Mouse (Mus musculus) left cerebral cortex, postnatal 36 days (tissue): ENCODE results near the gene Mtfp1. TPM values are rescaled to one million over a fixed set of nuclear protein-coding genes. Genes with fewer than 3 reads are reported as not detected.
A peak's percentile ranks its signal among the peaks of the same experiment; 100 is the strongest.

Experiments
- DNase-seq, 2 experiments: peaks; one replicate each; pipeline ENCODE4 v3.0.0; 2021 to 2022; ENCODE audit warnings: low spot score in 2 of 2, mixed read lengths in 1 of 2
- intact Hi-C: fragments of 180-260 bp; cut with DNase I; formaldehyde crosslinking; loops from one replicate; pipeline ENCODE4 v1.15.1; 2025
- total RNA-seq, 2 experiments: library from RNA; stranded (reverse); gene quantifications; 2 replicates each; pipeline ENCODE4 v1.2.3; 2021

Mtfp1 gene
- total RNA-seq, 2 experiments from 2014 or later = 90.9 to 94.5 TPM

DNA sequence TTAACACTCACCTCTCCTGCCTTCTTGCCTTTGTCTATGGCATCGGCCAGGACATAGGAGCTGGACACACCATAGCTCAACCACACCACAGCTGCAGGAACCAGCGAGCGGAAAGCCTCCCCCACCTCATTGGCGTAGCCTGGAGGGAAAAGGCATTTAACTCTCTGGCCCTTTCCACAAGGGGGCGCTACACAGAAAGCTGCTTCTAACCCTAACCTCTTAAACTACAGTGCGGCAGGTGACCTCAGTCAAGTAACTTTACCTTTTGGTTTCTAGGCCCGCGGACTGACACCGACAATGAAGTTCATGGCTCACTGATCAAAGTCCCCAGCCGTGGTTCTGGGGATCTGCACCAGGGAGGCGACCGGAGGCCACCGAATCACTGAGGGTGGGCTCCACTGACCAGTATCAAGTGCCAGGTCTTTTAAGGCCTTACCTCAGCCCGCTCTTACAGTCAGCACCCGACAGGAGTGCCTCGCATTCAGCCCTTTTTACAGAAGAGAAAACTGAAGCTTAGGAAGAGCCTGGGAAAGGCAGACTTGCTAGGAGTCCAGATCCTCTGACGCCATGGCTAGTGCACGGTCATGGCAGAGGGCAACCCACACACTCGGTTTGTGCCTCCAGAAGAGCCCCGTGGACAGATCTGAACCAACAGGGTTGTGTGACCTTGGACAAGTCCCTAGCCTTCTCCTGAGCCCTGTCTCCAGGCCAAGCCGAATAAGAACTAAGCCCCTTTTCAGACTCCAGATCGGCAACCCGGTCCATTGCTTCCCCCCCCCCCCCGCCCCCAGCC, 671 bp downstream of the Mtfp1 start:
- DNase-seq = peak; percentile 75 to 84
- intact Hi-C loops = no loop called here

DNA sequence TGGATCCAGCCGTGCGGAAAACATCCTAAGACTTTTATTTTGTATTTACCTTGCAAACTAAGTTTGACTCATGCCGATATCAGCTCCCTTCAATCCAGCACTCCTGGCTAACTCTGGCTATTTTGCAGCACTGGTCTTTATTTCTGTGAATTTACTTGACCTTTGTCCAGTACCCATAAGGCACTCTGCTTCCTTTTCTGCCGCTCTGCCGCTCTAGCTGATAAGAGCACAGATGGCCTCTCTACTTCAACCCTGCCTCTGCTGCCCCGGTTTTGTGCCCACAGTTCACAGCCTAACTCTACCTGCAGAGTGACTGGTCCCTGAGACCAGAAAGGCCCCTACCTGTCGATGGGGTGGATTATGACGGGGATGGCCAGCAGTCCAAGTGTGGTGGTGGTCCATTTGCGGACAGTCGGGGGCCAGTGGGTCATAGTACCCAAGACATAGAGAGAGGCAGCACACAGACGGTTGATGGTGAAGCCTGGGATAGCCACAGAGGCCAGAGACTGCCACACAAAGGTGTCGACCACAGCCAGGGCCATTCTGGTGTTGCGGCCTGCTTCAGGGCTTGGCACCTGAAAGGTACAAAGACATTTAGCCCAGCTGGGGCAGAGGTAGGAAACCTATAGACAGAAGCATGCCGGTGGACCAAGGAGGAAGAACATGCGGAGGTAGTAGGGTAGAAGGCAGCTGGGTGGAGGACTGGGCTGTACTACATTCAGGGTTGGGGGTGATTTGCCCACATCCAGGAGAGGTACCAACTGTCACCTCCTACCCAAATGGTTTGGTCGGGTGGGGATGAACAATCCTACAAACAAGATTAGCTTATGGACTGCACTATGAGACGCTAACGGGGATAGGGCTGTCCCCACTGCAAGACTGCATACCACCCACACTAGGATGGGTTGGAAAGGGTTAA, 1.5 kb downstream of the Mtfp1 start:
- intact Hi-C loops = no loop called here
- no peak for DNase-seq

DNA sequence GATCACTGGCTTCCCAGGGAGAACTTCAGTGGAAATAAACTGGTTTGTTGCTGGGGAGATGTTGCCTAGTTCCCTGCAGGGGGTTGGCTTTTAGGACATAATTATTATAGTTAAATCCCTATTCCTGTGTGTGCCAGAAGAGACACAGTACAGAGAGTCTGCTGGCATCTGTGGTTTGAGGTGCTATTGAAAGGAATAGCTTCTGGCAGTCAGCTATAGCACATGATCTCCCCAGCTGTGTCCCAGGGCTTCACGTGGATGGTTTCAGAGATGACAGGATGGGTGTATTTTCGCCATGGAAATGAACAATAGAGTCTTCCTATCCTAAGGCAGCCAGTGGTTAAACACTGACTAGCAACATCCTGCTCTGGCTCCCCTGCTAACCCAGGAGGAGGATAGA, 8.0 kb downstream of the Mtfp1 start:
- no peak for DNase-seq
- intact Hi-C loops = loop anchor here (5.0 kb wide), 1 partner anchor 35 kb away; the partner anchor contains the start of gene Sec14l2

DNA sequence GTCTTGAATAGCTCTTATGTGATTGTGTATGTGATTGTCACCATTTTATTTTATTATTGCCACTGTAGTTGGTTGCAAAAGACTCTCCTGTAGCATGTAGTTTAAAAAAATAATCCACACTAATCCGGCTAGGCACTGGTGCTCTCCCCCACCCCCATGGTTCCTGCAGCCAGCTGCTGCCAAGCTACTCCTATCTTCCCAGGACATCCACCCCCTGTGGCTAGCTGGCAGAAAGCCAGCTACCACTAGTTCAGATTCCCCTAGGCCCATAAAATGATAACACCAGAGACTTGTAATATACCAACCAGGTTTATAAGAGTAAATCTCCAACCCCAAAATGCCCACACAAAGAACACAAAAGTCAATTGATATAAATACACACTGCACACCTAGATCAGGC, 9.0 kb downstream of the Mtfp1 start:
- intact Hi-C loops = loop anchor here (5.0 kb wide), 1 partner anchor 36 kb away; the partner anchor contains the start of gene Sec14l2
- DNase-seq = no peak

DNA sequence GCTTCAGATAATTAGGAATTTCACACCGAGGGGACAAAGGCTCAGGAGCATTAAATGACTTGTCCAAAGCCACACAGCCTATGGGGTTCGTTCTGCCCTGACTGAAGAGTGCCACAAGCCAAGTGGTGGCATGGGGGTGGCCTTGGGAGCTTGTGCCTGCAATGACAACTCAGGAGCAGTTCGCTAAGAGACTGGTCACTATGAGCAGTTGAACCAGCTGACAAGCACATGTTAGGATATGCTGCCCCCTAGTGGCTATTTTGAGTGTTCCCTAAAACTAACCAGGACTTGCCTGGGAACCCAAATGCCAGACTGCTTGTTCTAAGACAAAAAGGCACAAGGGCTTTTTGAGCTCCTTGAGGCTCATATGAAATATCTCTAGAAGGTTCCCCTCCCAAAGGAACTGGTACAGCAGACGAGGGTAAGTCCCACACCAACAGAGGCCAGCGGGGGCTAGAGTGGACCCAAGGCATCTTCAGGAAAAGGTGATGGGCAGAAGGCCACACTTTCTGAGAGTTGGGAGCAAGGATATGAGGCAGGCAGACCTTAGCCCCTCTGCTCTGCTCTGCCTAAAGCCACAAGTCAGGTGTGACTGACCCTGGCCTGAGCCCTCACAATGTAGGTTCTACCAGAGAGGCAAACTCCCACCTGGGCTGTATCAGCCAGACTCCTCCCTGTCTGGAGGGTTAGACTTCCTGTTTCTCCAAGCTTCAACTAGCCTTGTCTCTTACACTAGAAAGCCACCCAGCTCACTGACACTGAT, 11.7 kb downstream of the Mtfp1 start:
- DNase-seq = peak in 1 of 2 experiments; percentile 56
- intact Hi-C loops = loop anchor here (1.0 to 2.0 kb wide), 2 partner anchors 30 to 83 kb away; no protein-coding TSS in a partner anchor

DNA sequence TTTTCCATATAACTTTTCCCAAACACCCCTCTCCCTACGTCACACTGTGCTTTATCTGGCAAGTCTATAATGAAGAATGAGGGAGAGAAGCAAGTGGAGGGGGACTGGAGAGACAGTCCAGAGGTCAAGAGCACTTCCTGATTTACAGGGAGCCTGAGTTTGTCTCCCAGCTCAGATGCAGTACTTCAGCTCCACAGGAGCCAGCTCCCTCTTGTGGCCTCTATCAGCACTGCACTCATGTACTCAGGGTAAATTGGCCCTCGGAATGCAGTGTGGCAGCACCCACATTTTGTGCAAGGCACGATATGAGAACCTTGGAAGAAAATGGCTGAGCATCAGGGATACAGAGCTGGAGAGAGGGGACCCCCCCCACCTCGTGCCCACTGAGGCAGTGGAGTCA, 15.0 kb downstream of the Mtfp1 start:
- DNase-seq = peak in 1 of 2 experiments; percentile 54
- intact Hi-C loops = no loop called here

DNA sequence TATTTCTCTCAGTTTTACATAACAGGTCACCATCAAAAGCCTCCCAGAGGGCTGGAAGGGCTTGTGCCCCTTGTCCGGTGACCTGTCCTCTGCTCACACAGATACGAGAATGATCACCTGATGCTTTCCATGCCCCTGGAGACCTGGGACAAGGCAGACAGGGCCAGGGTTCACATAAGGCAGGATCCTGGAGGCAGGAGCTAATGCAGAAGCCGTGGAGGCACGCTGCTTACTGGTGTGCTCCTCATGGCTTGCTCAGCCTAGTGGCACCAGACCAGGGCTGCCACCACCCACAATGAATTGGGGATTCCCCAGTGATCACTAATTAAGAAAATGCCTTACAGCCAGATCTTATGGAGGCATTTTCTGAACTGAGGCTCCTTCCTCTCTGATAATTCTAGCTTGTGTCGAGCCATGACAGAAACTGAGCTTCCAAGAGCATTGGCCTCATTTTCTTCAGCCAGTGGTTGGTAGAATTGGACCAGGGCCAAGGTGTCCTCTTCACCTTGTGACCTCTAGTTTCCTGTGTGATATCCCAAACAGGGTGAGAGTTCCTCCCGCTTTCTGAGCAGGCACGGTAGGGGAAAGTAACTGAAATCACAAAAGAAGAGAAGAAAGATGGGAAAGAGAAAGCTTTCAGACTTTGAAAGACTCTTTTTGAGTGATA, 16.8 kb downstream of the Mtfp1 start:
- intact Hi-C loops = no loop called here
- no peak for DNase-seq

DNA sequence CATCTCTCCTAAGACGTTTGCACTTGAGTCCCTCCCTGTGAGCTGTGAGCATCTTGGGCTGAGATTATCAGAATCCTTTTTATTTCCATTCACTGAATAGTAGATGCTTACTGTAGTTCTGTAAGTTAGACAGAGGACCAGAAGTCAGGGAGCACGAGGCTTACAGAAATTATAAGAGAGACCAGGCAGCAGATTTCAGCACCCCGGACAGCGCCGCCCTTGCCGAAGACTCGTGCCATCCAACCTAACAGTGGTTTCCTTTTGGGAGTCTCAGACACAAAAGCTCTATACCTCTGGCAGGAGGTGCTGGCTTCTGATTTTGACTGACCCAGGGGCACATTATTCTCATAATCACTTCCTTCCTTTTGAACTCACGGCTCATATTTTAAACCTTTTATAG, 18.6 kb downstream of the Mtfp1 start:
- DNase-seq = no peak
- intact Hi-C loops = no loop called here

DNA sequence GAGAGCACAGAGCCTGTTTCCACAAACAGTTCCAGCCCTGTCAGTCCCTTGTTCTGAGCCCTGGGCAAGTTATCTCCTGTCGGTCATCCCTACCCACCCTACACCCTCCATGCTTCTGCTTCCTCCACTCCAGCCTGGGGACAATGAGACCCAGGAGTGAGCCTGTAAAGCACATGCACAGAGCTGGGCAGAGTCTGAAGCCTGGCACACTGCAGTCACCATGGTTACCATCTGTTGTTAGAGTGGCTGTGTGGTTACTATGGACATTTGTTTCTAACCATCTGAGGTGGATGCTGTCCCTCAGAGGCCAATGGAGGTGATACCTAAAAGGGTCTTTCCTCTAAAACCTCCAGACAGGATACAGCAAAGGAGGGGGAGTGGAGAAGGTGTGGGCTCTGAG, 25.6 kb downstream of the Mtfp1 start:
- no peak for DNase-seq
- intact Hi-C loops = no loop called here

DNA sequence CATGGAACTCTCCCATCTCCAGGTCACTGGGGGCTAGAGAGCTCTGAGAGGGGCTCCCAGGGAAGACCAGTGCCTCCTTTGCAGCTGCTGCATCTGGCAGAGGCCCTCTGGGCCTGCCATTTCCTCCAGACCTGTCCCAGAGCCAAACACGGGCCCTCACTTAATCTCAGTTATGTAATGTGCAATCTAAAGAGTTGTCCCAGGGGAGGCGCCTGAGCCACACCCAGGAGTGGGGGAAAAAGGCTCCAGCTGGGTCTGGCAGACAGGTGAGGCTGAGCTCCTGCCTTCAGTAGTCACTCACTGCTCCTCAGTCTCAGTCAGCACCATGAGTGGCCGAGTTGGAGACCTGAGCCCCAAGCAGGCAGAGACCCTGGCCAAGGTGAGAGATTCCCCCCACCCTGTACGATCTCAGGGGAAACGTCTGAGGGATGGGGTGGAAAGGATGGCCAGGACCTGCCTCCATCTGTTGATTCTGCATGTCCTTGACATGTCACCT, 30.6 kb downstream of the Mtfp1 start, which contains the start of gene Sec14l3:
Gene Sec14l3, plus strand, starts transcription at position 215 of the 496 bp plus-strand sequence.
- intact Hi-C loops = no loop called here

DNA sequence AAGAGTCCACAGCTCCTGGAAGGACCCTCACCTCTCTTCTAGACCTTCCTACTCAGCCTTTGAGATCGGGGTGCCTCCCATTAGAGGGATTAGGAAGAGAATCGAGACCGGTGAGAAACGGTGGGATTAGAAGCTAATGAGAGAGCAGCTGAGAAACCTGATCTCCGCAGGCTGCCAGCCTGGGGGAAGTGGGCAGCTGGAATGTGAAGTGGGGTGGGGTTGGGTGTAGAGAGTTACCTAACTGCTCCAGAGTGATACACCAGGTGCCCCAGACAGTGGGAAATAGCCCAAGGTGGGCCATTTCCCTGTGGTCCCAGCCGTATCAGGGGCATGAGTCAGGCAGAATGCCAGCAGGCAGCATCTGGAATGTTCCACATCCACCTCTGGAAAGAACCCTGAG, 32.3 kb downstream of the Mtfp1 start:
- no peak for DNase-seq
- intact Hi-C loops = no loop called here

More for the DNA sequence above, 30.6 kb downstream of the Mtfp1 start, which contains the start of gene Sec14l3:
- DNase-seq = no peak

DNA sequence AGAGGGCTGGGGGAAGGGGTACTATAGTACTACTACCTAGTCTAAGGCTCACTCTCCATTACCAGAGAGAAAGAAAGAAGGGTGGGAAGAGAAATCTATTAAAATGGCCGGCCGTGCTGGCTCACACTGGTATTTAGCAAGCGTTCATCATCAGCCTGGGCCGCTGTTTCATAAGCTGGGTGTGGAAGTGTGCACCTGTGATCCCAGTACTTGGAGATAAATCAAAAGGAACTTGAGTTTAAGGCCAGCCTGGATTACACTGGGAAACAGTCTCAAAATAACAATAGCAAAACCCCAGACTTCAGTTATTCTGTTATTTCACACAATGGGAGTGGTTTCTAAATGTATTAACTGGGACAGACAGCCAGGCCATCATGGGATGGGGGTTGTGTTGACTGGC, 32.7 kb downstream of the Mtfp1 start:
- DNase-seq = no peak
- intact Hi-C loops = no loop called here

DNA sequence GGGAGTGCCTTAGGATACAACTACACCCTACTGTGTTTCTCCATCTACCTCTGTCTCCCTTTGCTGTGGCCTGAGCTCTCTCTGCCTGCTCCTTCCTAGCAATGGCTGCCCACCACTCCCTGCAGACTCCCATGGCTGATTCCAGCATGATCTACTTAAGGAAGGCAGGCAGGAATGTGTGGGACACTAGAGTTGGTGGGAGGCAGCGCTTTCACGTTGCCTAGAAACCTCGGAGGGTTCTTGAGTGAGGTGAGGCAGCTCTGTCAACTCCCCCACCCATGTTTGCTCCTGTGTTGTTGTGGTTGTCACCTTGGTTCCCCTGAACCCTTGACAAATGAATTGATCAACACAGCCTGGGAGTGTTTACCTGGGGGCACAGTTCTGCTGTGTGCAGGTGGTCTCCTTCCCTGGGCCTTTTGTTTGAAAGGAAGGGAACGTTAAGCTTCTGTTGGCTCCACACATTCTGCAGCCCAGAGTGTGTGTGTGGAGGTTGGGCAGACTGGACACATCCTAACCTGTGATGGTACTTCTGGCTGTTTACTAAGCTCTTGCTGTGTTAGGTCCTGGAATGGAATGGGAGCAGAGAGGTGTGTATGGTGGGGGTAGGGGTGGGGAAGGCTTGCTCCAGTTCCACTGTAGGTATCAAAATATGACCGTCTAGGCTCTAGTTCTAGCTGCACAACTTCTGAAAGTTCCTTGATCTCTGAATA, 34.2 kb downstream of the Mtfp1 start:
- DNase-seq = peak in 1 of 2 experiments; percentile 11
- intact Hi-C loops = no loop called here

DNA sequence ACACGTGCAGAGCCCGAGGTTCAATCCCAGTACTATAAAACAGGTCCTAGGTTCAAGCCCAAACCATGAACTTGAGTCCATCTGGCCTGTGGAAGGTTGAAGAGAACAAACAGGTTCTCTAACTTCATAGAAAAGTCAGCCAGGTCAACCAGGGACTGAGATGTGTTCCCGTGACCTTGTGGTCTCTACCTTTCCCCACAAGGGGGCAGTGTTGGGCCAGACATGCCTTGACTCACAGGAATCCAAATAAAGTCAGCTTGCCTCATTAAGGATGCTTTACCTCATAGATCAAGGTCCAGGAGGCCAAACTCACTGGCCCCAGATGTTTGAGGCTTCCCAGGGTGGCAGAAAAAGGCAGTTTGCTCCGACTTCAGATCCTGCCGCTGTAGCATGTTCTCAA, 41.7 kb downstream of the Mtfp1 start:
- peak; percentile 42 to 66 for DNase-seq
- intact Hi-C loops = loop anchor here (1.0 to 5.0 kb wide), 2 partner anchors 30 to 69 kb away; partner anchors contain the start of gene Sec14l2

DNA sequence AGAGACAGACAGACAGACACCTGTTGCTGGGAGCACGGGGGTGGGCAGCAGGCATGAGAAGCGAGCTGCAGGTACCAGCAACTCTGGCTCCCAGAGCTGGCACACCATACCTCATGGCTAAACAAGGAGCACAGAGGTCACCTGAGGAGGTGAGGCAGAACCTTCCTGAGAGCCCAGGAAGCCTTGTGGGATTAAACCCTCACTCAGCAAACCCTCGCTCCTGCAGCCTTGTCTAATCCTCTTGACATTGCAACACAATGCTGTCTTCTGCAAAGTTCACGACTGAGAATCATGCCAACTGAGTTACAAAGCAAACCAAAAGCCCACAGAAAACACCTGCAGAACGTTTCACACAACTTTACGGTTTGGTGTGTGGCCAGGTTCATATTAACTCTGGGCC, 46.8 kb downstream of the Mtfp1 start:
- intact Hi-C loops = no loop called here
- no peak for DNase-seq

DNA sequence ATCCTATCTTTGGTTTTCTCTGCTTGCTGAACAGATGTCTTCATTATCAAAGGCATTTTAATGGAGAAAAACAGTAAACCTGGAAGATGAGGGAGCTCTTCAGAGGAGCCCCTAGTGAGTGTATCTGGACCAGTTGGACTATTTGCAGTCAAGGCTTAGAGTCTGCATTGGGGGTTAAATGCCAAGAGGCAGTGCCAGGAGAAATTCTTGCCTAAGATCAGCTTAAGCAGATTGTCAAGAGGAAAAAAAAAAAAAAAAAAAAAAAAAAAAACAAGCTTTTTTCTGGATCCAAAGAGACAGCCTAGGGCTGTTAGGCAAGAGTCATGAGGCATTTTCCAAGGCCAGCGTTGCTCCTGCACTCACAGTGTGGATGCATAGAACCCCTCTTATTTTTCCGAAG, 47.5 kb downstream of the Mtfp1 start:
- no peak for DNase-seq
- intact Hi-C loops = no loop called here

DNA sequence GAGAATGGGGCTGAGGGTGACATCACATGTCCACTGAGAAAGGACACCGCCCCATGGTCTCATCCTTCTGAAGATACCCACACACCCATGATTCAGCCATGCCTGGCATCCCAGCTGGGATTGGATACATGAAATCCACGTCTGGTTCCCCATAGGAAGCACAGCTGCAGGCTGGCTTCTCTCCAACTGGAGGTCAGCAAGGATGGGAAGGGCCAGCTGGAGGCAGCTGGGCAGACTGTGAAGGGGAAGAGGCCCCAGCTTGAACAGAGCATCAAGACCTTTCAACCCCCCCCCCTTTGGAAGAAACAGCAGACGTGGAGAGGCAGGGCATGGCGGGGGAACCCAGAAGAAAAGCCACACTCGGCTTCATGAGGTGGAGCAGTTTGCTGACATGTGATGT, 48.7 kb downstream of the Mtfp1 start:
- intact Hi-C loops = no loop called here
- DNase-seq = no peak

DNA sequence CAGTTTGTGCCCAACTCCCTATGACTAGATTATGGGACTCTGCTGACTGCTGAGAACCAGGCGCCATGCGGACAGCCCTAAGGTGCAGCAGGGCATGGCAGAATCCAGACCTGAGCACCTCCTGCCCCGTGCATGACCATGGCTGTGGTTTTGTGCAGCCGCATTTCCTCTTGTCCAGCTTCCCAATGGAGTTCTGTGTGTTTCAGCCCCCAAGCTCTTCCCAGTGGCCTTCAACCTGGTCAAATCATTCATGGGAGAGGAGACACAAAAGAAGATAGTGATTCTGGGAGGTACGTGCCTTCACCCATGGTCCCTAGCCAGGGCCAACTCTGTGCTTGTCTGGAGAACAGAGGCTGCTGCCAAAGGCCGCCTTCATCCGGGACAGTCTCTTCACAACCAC, 52.2 kb downstream of the Mtfp1 start:
- no peak for DNase-seq
- intact Hi-C loops = no loop called here
